Mouse (Mus musculus) liver, postnatal 0 days (tissue): ENCODE measurements around the gene Ccnjl. TPM values are rescaled to one million over a fixed set of nuclear protein-coding genes. Genes with fewer than 3 reads are reported as not detected.

Experiments
- ATAC-seq: fragments of 200-750 bp; cut with Nextera tagmentation; 2 replicates; pipeline ENCODE4 v1.8.0; 2017; ENCODE audit warnings: mild to moderate bottlenecking, moderate library complexity
- DNase-seq: peaks from one replicate; pipeline ENCODE4 v3.0.0-alpha.2; 2016
- H3K27ac ChIP-seq: fragments of 300-500 bp; sonication (generic); 2 replicates; pipeline ENCODE4 v1.5.1; 2014; ENCODE audit warnings: antibody characterized with exemption, moderate library complexity, mild to moderate bottlenecking, low read depth
- H3K27me3 ChIP-seq: fragments of 300-500 bp; sonication (generic); 2 replicates; pipeline ENCODE4 v1.6.1; 2014; ENCODE audit warnings: low read length, control low read depth, mixed read lengths; ENCODE audit not compliant: insufficient read depth
- H3K36me3 ChIP-seq: fragments of 300-500 bp; sonication (generic); replicated peaks from 2 replicates; pipeline ENCODE4 v1.6.1; 2014; ENCODE audit warnings: mild to moderate bottlenecking, control low read depth, low read length, moderate library complexity, mixed read lengths; ENCODE audit not compliant: insufficient read depth
- H3K4me1 ChIP-seq: fragments of 300-500 bp; sonication (generic); 2 replicates; pipeline ENCODE4 v1.6.1; 2014; ENCODE audit warnings: antibody characterized with exemption, mild to moderate bottlenecking, control low read depth; ENCODE audit not compliant: insufficient read depth
- H3K4me2 ChIP-seq: fragments of 300-500 bp; sonication (generic); 2 replicates; pipeline ENCODE4 v1.6.1; 2014; ENCODE audit warnings: low read depth, mild to moderate bottlenecking, low read length, moderate library complexity, mixed read lengths
- H3K4me3 ChIP-seq: fragments of 300-500 bp; sonication (generic); 2 replicates; pipeline ENCODE4 v1.5.1; 2014; ENCODE audit warnings: low read depth, low read length
- H3K9ac ChIP-seq: fragments of 300-500 bp; sonication (generic); replicated peaks from 2 replicates; pipeline ENCODE4 v1.6.1; 2014; ENCODE audit warnings: mild to moderate bottlenecking, moderate library complexity
- H3K9me3 ChIP-seq: fragments of 300-500 bp; sonication (generic); 2 replicates; pipeline ENCODE4 v1.6.1; 2016; ENCODE audit warnings: mild to moderate bottlenecking, control low read depth, low read length, mixed read lengths
- CTCF ChIP-seq: sonication (generic); IDR thresholded peaks from 2 replicates; pipeline ENCODE4 v1.5.1; 2016; ENCODE audit warnings: antibody characterized with exemption, low read depth
- EP300 ChIP-seq: IDR thresholded peaks from 2 replicates; pipeline ENCODE4 v1.6.1; 2016; ENCODE audit warnings: antibody characterized with exemption, low read depth, mild to moderate bottlenecking
- WGBS: fragments of 180-500 bp; shearing (Covaris S2); extraction: QIAGEN DNeasy Blood & Tissue Kit; methylation state at CpG from one replicate; pipeline ENCODE4 v1.1.7; 2014; ENCODE audit not compliant: insufficient replicate concordance; 5-methylcytosine and 5-hydroxymethylcytosine counted together
- polyA plus RNA-seq: library from polyadenylated mRNA; unstranded; fragments of >200 nt; fragmentation: Nextera tagmentation; extraction: Ambion mirVana; gene quantifications from 2 replicates; pipeline ENCODE4 v1.2.1, GENCODE M21; 2015

Ccnjl gene
- polyA plus RNA-seq, 1 experiment from 2014 or later: 1.5 TPM

GRCm38 (mm10) chr11:43543711-43544466, 15.3 kb downstream of the Ccnjl start:
- WGBS: 31% methylated on average over 15 of the region's 15 CpGs

GRCm38 (mm10) chr11:43544819-43545218, 16.2 kb downstream of the Ccnjl start:
- H3K36me3 ChIP-seq: no peaks in the 10 kb centered on the region
- peak overlapping the region; percentile 51; the same call in 1 of the 2 replicates for H3K27ac ChIP-seq
- H3K4me1 ChIP-seq: peaks cover 46% of the 10 kb centered on the region
- TF ChIP-seq EP300 (no peak), CTCF (no peak)
- H3K4me3 ChIP-seq: no peak overlapping the region
- WGBS: 64% methylated on average over 7 of the region's 7 CpGs
- no peak overlapping the region for H3K4me2 ChIP-seq
- H3K9me3 ChIP-seq: no peaks in the 10 kb centered on the region
- H3K9ac ChIP-seq: no peak overlapping the region
- DNase-seq (no peak), ATAC-seq (no peak)
- H3K27me3 ChIP-seq: no peaks in the 10 kb centered on the region

More at GRCm38 (mm10) chr11:43543711-43544466, 15.3 kb downstream of the Ccnjl start:
- Histone ChIP-seq H3K36me3 (no peaks in the 10 kb centered on the region), H3K27ac (peak overlapping the region; percentile 51; the same call in 1 of the 2 replicates), H3K4me2 (no peak overlapping the region), H3K4me1 (peaks cover 36% of the 10 kb centered on the region), H3K9me3 (no peaks in the 10 kb centered on the region), H3K27me3 (no peaks in the 10 kb centered on the region), H3K4me3 (no peak overlapping the region), H3K9ac (no peak overlapping the region)
- DNase-seq (peak; percentile 39), ATAC-seq (peak; percentile 64)
- TF ChIP-seq CTCF (no peak), EP300 (peak; percentile 56; the same call in 1 of the 2 replicates)

- no peaks in the 10 kb centered on the region for H3K9me3 ChIP-seq
- no peaks in the 10 kb centered on the region for H3K36me3 ChIP-seq
- TF ChIP-seq CTCF (no peak), EP300 (no peak)
- H3K9ac ChIP-seq: no peak overlapping the region
- no peak for DNase-seq
- WGBS: 69% methylated on average over 16 of the region's 16 CpGs
- no peak overlapping the region for H3K4me3 ChIP-seq
- H3K4me2 ChIP-seq: no peak overlapping the region
- peaks cover 51% of the 10 kb centered on the region for H3K4me1 ChIP-seq
- ATAC-seq: no peak
- no peaks in the 10 kb centered on the region for H3K27me3 ChIP-seq
- H3K27ac ChIP-seq: no peak overlapping the region
Observed at GRCm38 (mm10) chr11:43545873-43546475, 17.4 kb downstream of the Ccnjl start.

- Histone ChIP-seq H3K36me3 (no peaks in the 10 kb centered on the region), H3K9me3 (no peaks in the 10 kb centered on the region), H3K4me2 (no peak overlapping the region), H3K4me3 (no peak overlapping the region), H3K27ac (no peak overlapping the region), H3K9ac (no peak overlapping the region), H3K4me1 (peaks cover 55% of the 10 kb centered on the region), H3K27me3 (no peaks in the 10 kb centered on the region)
- no peak for TF ChIP-seq EP300
- TF ChIP-seq CTCF: no peak
- no peak for DNase-seq
- WGBS: 74% methylated on average over 4 of the region's 4 CpGs
- ATAC-seq: no peak
Observed at GRCm38 (mm10) chr11:43546678-43547077, 18.1 kb downstream of the Ccnjl start.

GRCm38 (mm10) chr11:43548148-43548547, 19.6 kb downstream of the Ccnjl start:
- ATAC-seq (0 out of 2 replicates have a peak, but pooled peaks have one; percentile 6), DNase-seq (peak; percentile 32)
- no peak for TF ChIP-seq CTCF
- no peak for TF ChIP-seq EP300
- Histone ChIP-seq H3K9ac (no peak overlapping the region), H3K4me2 (no peak overlapping the region), H3K27ac (peak overlapping the region; percentile 69), H3K27me3 (no peaks in the 10 kb centered on the region), H3K4me1 (peaks cover 58% of the 10 kb centered on the region), H3K36me3 (no peaks in the 10 kb centered on the region), H3K4me3 (no peak overlapping the region), H3K9me3 (no peaks in the 10 kb centered on the region)
- WGBS: 64% methylated on average over 7 of the region's 7 CpGs

GRCm38 (mm10) chr11:43548657-43549435, 20.3 kb downstream of the Ccnjl start:
- no peak for DNase-seq
- no peak overlapping the region for H3K4me3 ChIP-seq
- TF ChIP-seq EP300 (no peak), CTCF (no peak)
- H3K36me3 ChIP-seq: no peaks in the 10 kb centered on the region
- WGBS: 43% methylated on average over 12 of the region's 12 CpGs
- no peak overlapping the region for H3K9ac ChIP-seq
- peak overlapping the region; percentile 69 for H3K27ac ChIP-seq
- peak overlapping the region; percentile 6; the same call in 1 of the 2 replicates for H3K4me2 ChIP-seq
- peaks cover 53% of the 10 kb centered on the region for H3K4me1 ChIP-seq
- peak; percentile 64 for ATAC-seq
- no peaks in the 10 kb centered on the region for H3K27me3 ChIP-seq
- H3K9me3 ChIP-seq: no peaks in the 10 kb centered on the region
